12 mouse cellular contexts compared by ENCODE assay signal in the genomic region with DNA sequence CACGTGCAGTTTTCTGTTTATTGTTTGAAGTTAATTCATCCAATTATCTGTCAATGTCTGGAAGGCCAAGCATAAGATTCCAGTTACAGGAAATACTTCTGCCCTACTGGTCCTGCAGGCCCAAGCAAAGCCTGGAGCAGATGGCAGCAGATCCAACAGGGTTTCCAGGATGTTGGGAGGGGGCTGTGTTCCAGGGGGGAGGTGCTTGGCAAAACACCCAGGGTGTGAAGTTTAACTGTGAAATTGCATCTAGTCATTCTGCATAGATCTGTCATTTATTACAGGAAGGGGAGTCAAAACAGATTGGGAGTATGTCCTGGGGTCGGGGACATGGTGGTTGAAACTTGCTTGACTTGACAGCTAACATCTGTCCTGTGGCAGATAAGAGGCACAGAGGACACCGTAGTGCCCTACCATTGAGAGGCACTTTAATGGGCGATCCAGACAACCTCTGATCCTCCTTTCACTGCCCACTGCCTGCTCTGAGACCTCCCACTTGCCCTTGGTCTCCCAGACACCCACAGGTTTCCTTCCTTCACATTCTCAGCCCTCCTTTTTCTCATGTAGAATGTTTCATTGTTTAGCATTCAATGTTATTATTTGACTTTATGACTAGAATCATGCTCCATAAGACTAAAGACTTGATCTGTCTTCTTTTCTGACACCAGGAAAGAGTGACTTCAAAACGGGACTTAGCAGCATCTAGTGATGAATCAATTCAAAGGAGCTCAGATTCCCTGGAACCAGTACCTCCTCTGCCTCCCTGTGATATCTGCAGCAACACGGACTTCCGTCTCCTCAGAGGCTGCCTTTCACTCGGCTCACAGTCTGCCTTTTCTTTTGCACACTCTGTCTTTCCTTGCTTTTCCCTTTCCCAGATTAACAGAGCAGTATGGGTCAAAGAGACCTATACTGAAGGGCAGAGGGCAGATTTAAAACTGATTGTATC. TPM values are rescaled to one million over a fixed set of nuclear protein-coding genes. Genes with fewer than 3 reads are reported as not detected.
A peak's percentile ranks its signal among the peaks of the same experiment; 100 is the strongest.
DNase-seq lines count a peak whose midpoint lies in the region; ATAC-seq and TF ChIP-seq lines count a peak whose summit lies in the region.
"Had no signal": no experiment of that assay in that cellular context is flagged by ENCODE, and none has a peak within 500 bp of the region (broad histone marks: within the 10 kb centered on the region; RNA-seq: fewer than 3 reads in every experiment).

No protein-coding gene starts in this region.

- ATAC-seq in liver, postnatal 0 days = no peak
- ATAC-seq in common myeloid progenitor, adult 5-6 weeks (replicated peaks; ENCODE audit: low read depth, poor library complexity, severe bottlenecking) = peak; percentile 83
- ATAC-seq: midbrain, embryonic 15.5 days had no signal

- no peaks in the 10 kb centered on the region for H3K9me3 ChIP-seq in liver, postnatal 0 days (ENCODE audit: low read length)
- H3K9me3 ChIP-seq: hindbrain, embryonic 13.5 days; midbrain, embryonic 15.5 days had no signal

- H3K27ac ChIP-seq in liver, adult 2 months (replicated peaks; ENCODE audit: insufficient read depth, low read depth, low read length) = no peak overlapping the region
- no peak overlapping the region for H3K27ac ChIP-seq in liver, postnatal 0 days (ENCODE audit: low read depth)
- H3K27ac ChIP-seq: hindbrain, embryonic 13.5 days; midbrain, embryonic 15.5 days had no signal

- WGBS in liver, adult 2 months = 62% methylated on average over 8 of the region's 8 CpGs
- 48% methylated on average over 8 of the region's 8 CpGs for WGBS in liver, postnatal 0 days (ENCODE audit: insufficient replicate concordance)

- H3K27me3 ChIP-seq in liver, adult 2 months (ENCODE audit: control insufficient read depth, insufficient read depth, low read length) = no peaks in the 10 kb centered on the region
- H3K27me3 ChIP-seq in liver, postnatal 0 days (ENCODE audit: insufficient read depth, low read length) = no peaks in the 10 kb centered on the region
- H3K27me3 ChIP-seq: CH12.LX; hindbrain, embryonic 13.5 days; midbrain, embryonic 15.5 days had no signal

- H3K4me1 ChIP-seq in liver, adult 2 months (ENCODE audit: control insufficient read depth, insufficient read depth, low read length) = no peaks in the 10 kb centered on the region; the same call in 1 of the 2 replicates
- H3K4me1 ChIP-seq in liver, postnatal 0 days (ENCODE audit: insufficient read depth) = 0 out of 2 replicates have a peak, but pooled peaks cover 3% of the 10 kb centered on the region
- H3K4me1 ChIP-seq: midbrain, embryonic 15.5 days had no signal

- H3K4me2 ChIP-seq in liver, postnatal 0 days (ENCODE audit: low read depth, low read length) = no peak overlapping the region
- H3K4me2 ChIP-seq: hindbrain, embryonic 13.5 days; midbrain, embryonic 15.5 days had no signal

- no peaks in the 10 kb centered on the region for H3K79me2 ChIP-seq in liver, adult 2 months (ENCODE audit: control insufficient read depth, insufficient read depth, low read length)

- intact Hi-C loops in heart, postnatal 36 days (cut with DNase I) = loop anchor here (5.0 kb wide), 1 partner anchor 46 kb away; the partner anchor contains the start of gene Bcl2

- no peak overlapping the region for H3K9ac ChIP-seq in liver, adult 2 months (ENCODE audit: low read depth, low read length)
- H3K9ac ChIP-seq in liver, postnatal 0 days (replicated peaks) = no peak overlapping the region
- H3K9ac ChIP-seq: hindbrain, embryonic 13.5 days; midbrain, embryonic 15.5 days had no signal

- no peak for TF ChIP-seq POLR2A in liver, adult 2 months (IDR thresholded peaks at IDR 0.05; ENCODE audit: extremely low read depth, insufficient read depth, low read length)

- TF ChIP-seq EP300 in liver, postnatal 0 days (IDR thresholded peaks at IDR 0.05; ENCODE audit: low read depth) = no peak

- no peak for TF ChIP-seq CTCF in liver, adult 2 months (IDR thresholded peaks at IDR 0.05; ENCODE audit: low read depth, low read length)
- no peak for TF ChIP-seq CTCF in liver, postnatal 0 days (IDR thresholded peaks at IDR 0.05; ENCODE audit: low read depth)

- H3K36me3 ChIP-seq in liver, adult 2 months (ENCODE audit: control insufficient read depth, insufficient read depth, low read length) = no peaks in the 10 kb centered on the region
- H3K36me3 ChIP-seq in liver, postnatal 0 days (replicated peaks; ENCODE audit: insufficient read depth, low read length) = no peaks in the 10 kb centered on the region
- H3K36me3 ChIP-seq: hindbrain, embryonic 13.5 days; midbrain, embryonic 15.5 days had no signal

- DNase-seq in heart, adult 11 months = peak; percentile 96
- DNase-seq in heart, postnatal 36 days = no peak
- DNase-seq in liver, adult 2 months (ENCODE audit: extremely low read depth, low read depth, low spot score) = peak; percentile 13
- DNase-seq in liver, postnatal 0 days = no peak
- DNase-seq in kidney, postnatal 14 days = peak; percentile 62
- DNase-seq in ovary, postnatal 10 days (ENCODE audit: low spot score) = no peak
- DNase-seq in layer of hippocampus, adult 11-12 months (ENCODE audit: low spot score) = no peak
- DNase-seq: thymus, postnatal 36 days had no signal

- H3K4me3 ChIP-seq in liver, adult 2 months (ENCODE audit: insufficient read depth, low read depth, low read length) = no peak overlapping the region
- no peak overlapping the region for H3K4me3 ChIP-seq in liver, postnatal 0 days (ENCODE audit: low read depth, low read length)
- H3K4me3 ChIP-seq: hindbrain, embryonic 13.5 days; midbrain, embryonic 15.5 days had no signal

RNA-seq across cellular contexts. Expression of gene Bcl2, which starts 47.7 kb away (rescaled TPM):
- total RNA-seq in heart, postnatal 36 days (2021) = 1 to 10 TPM; 3.7 to 5.1 TPM
- total RNA-seq in liver, adult 2 months (2014; rRNA removed) = 1.5 and 2.0 TPM in 2 replicates
- 0.26 and 0.35 TPM in 2 replicates for polyA plus RNA-seq in liver, adult 2 months (2012; rRNA removed)
- polyA plus RNA-seq in liver, postnatal 0 days (2015; fragmentation: Nextera tagmentation; extraction: Ambion mirVana) = 0.70 and 0.83 TPM in 2 replicates
- 59.3 and 66.0 TPM in 2 replicates for total RNA-seq in common myeloid progenitor, adult 5-6 weeks (2017)

Comparison
In these comparisons a context has a peak if more than half of its experiments do, and no peak if none do; other contexts are left out.
1. DNase-seq: peak in heart, adult 11 months (single experiment), liver, adult 2 months (single experiment) and kidney, postnatal 14 days (single experiment); none in heart, postnatal 36 days (0 of 2), liver, postnatal 0 days (single experiment), ovary, postnatal 10 days (single experiment) and layer of hippocampus, adult 11-12 months (single experiment).